Mouse (Mus musculus): Measurements from ENCODE around the gene Plxnb2.

The Plxnb2 gene

DNA sequence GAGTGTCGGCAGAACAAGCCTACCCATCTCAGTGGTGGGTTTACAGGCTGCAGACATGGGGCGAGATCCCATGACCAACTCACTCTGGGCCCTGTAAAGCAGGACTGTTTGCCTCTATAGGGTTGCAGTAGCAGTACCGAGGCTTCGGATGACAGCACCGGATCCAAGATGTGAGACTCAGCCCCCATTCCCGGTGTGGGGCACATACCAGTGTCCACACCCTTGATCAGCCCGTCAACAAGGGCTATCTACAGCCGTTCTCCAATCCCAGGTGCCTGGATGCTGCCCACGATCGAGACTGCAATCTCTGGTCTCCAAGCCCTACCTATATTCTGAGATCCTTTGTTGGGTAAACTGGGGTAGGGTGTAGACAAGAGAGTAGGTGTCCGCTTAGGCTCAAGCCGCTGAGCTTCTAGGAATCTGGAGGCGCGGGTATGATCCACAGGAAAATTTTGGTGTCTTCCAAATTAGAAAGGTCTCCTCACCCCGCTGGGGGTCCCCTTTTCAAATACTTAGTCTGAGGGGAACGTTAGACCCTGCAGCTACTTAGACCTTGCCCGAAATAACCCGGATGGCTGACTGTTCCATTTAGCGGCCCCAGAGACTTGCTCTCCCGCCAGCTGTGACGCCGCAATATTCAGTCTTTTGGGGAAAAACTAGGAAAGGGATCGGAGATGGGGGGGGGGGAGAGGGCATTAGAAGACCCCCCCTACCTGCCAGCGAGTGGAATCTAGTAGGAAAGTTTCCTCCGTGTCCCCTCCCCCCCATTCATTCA, 31.9 kb downstream of the Plxnb2 start:
- DNase-seq: no peak

DNA sequence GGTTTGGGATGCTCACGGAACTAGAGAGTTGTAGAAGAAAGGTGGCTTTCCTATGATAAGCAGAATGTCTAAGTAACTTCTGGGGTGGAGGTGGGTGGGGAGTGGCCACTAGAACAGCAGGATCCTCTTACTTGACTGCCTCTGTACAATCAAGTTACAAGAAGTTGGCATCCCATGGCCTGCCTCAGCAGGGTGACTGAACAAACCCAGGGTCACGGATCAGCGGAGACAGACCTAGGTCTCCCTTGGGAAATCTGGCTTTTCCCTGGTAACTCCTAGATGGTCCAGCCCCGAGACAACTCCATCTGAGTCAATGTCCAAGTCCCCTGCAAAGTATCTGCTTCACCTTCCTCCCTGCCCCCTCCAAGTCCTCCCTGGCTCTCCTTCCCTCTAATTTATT, 32.7 kb downstream of the Plxnb2 start:
- DNase-seq: no peak

DNA sequence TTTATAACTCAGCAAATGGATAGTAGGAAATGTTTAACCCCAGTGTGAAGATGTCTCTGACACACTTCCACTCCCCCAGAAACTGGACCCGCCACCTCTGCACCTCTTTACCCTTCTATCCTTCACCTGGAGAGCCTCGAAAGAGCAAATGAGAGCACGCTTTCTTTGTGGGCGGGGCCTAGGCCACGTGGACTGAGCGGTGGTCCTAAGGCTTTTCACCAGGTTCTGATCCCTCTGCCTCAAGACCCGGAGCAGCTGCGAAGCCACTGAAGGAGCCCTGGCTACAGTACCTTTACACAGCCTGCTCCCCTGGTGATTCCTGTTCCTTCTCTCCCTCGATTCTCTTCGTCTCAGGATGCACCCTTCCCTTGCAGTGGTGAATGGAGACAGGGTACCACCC, 33.1 kb downstream of the Plxnb2 start:
- no peak for DNase-seq

DNA sequence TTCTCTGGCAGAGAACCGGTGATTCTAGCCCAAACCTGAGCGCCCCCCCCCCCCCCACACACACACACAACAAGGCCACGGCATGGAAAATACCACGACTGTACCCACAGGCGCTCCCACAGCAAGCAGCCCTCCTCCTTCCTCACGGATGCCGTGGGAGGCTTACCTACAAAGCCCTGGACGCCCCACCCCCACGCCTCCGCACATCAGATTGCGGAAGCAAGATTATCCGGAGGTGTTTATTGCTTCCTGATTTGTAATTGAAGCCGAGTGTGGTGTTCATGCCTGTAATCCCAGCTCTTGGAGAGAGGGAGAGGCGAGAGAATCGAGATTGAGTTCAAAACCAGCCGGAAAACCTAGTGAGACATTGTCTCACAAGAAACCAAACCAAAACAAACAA, 33.6 kb downstream of the Plxnb2 start:
- DNase-seq: no peak

DNA sequence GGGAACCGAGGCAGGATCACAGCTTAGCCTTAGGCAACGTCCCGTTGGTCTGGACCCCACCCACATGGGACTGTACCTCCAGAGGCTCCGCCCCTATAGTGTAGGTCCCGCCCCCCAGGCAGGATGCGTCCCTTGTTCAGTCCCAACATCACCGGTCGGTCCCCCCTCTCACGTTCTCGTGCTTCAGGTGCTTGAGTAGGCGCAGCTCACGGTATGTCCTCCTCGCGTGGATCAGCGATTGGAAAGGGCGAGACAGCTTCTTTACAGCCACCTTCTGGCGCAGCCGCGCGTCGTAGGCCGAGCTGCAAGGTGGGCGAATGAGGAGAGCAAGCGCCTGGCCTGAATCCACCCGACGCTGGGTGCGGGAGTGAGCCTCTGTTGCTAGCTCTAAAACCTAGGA, 34.1 kb downstream of the Plxnb2 start:
- DNase-seq: peak; percentile 56

DNA sequence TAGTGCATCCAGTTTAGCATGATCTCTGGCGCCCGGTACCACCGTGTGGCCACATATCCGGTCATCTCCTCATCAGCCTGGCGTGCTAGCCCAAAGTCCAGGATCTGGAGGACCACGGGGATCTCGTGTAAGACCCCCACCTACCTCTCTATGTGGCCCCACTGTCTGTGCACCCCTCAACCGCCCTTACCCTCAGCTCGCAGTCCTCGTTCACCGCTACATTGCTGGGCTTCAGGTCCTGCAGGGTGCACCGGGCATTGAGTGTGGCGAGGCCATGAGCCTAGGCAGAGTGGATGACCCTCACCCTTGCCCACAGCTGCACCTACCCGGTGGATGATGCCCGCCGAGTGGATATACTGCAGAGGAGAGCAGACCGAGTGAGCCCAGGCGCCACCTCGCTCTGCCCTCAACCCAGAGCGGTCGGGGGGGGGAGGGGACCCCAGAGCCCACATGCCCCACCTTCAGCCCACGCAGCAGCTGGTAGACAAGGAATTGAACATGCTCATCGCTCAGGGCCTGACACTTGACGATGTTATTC, 34.7 kb downstream of the Plxnb2 start:
- DNase-seq: no peak

DNA sequence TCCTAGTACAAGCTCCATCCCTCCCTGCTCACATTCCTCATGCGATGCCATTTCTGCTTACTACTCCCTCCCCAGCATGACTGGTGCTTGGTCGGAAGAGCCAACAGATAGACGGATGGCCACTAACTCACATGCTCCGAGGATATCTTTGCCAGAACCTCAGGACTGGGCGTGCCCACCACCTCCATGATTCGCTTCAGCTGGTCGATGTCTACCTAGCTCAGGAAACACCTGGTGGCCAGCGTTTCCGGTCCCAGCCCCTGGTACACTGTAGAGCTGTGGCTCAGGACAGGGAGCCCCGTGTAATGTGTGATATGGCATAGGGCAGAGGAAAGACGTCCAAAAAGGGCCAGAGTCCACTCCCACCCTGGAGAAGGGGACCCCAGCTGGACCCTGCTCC, 35.6 kb downstream of the Plxnb2 start:
- no peak for DNase-seq

DNA sequence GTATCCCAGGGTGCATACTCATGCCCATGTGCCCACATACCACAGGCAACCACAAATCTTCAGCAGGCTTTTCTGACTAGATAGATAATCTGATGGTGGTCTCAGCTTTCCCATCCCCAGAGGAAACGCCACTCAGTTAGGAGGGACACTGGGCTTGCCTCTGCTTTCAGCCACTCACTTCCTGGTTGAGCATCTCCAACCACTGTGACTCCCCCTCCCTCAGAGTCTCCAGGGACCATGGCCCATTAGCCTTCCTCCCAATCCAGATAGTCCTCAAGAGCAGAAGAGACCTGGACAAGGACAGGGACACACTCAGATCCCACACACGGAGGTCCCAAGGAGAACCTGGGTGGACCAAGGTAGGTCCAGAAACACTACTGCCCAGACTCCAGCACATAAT, 37.5 kb downstream of the Plxnb2 start:
- no peak for DNase-seq

DNA sequence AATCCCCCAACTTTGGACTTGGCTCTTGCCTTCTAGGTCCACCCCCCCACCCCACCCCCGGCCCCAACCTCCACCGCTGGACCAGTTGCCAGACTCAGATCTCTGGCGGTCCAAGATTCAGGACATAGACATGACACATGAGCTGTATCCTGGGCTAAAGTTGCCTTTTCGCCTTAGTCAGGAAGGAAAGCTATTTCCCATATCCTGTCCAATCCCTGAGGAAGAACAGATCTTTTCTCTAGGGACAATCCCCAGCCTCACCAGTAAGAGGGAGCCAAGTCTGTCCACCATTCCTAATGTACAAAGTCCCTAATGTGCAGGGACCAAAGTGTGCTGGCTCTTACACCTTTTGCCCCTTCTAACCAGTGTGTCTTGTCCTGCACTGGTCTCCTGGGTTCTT, 38.7 kb downstream of the Plxnb2 start:
- no peak for DNase-seq

DNA sequence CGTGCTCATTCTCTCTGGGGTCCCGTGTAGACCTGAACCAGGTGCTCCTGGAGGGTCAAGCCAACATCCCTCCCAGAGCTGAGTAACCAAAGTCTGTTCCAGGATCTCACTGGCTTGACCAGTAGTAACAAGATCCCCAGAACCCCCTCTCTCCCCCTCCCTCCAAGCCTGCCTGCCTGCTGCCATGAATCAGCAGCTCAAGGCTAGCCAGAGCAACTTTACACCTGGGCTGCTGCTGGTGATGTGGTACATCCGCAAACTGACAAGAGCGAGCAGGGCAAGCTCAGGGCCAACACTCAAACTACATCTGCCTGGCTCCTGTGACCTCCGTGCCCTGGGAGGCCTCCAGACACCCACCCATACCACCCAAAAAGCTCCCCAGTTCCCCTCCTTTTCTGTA, 39.1 kb downstream of the Plxnb2 start:
- DNase-seq: no peak

DNA sequence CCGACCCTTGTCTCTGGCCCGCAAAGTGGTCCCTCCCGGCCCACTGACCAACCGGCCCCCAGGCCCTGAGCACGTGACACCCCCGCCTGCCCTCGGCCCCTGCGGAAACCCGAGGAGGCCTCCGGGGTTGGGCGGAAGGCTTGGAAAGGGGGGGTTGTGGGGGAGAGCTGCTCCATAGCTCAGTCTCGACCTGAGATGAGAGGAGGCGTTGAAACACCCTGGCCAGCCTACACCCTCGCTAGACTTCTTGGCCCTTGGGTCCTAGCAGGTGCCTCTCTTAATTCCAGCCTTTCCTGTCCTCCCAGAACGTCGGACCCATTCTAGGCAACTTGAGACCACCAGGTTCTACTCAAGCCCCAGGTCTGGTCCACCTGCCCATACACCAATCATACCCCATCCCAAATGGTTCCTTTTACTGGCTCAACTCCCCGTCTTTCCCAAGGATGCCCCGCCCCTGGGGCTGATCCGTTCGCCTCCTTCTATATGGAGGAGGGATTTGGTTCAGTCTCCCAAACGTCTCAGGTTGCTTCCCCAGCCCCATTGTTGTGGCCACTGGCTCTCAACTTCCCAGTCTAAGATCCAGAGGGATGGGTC, 39.8 kb downstream of the Plxnb2 start, which contains the start of gene Mapk12:
Gene Mapk12 (minus strand): TSS at position 45 of the 594 bp plus-strand sequence.
- DNase-seq: peak; percentile 30

DNA sequence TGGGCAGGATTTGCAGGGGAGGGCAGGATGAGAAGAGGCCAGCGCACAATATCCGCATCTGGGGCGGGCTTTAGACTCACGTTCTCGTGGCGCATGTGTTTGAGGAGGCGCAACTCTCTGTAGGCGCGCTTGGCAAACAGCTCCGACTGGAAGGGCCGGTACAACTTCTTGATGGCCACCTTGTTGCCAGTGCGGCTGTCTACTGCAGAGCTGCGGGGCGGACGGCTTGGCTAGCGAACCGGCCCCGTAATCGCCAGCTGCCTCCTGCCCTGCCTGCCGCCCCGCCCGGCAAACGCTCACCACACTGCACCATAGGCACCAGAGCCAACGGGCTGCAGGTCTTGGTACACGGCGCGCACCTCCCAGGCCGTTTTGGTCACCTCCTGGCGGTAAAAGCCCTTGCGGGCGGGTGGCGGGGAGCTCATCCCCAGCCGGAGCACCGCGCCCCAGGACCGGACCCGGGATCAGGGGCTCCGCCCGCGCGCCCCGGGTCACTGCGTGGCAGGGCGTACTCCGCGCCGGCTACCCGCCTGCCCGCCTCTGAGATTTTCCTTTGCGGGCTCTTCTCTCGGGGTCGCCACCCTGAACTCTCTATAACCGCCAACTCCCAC, 40.4 kb downstream of the Plxnb2 start:
- DNase-seq: no peak

DNA sequence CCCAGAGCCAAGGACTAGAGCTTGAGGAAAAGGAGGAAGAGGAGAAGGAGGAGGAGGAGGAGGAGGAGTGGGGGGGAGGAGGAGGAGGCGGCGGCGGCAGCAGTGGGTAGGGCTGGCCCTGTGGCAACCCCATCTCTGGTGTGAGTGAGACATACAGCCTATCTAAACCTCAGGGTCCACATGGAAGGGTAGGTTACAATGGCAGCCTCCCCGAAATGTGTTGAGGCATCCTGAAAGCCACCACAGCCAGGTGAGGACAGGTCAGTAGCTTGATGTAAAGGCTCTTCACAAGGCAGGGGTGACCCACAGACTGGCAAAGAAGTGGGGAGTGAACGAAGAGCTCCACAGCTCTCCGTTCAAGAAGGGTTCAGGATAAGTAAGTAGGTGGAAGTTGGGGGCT, 42.1 kb downstream of the Plxnb2 start:
- DNase-seq: no peak

DNA sequence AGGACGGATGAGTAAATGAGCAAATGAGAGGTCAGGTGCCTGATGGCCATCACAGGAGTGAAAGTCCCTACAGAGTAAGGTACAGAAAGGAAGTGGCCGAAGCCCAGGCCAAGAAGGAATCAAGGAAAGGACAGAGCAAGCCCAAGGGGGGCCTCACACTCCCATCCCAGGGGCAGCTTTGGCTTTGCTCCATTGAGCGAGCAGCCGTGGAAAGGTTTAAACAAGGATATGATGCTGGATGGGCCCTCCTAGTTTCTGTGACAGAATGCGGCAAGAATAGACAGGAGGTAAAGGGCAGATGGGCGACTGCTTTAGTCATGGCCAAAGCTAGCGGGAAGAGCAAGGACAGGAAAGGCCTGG, 42.6 kb downstream of the Plxnb2 start:
- no peak for DNase-seq

DNA sequence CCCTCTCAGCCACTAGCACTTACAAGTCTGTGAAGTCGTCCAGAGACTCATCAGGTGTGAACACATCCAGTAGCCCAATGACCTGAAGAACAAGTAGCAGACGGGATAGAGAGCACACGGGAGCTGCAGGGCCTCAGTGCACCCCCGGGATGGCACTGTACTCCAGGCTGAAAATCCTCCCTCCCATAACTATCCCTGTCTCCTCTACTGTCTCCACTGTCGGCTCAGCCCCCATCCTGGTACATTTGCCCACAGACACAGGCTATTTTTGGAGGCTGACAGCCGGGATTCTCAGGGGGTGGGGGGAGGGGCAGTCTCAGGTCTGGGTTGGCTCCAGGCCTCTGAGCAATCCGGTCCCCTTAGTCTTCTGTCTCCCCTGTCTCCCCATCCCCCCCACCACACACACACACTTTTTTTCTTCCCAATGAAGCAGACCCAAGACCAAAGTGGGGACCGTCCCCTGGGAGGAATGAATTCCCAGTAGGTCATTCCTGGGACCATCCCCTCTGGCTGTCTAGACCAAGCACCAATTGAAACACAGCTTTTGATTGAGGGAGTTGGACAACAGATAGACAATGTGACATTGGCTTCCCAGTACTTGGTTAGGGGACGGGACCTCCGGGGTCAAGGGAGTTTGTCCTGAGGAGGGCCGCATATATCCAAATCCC, 43.1 kb downstream of the Plxnb2 start:
- DNase-seq: no peak

DNA sequence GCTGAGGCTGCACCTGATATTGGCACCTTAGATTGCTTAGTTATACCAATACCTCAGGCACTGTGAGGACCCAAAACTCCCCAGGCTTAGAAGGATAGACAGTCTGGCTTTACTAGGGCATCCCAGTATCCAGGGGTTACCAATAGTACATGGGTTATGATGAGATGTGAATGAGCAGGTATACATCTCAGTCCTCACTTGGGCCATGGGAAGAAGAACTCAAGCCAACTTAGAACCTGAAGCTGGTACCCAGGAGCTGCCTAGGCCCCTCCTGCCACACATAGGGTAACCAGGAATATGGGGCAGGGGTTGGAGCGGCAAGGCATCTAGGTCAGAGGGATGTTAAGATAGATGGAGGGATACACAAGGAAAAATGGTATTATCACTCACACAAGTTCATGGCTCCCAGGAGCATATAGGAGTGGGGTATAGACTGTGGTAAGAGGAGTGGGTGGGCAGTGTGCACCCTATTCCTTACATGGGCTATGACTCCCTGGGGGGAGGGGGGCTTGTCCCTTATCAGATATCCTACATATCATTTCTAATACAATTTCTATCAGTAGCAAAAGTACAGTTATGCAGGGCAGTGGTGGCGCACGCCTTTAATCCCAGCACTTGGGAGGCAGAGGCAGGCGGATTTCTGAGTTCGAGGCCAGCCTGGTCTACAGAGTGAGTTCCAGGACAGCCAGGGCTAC, 44.0 kb downstream of the Plxnb2 start:
- no peak for DNase-seq

DNA sequence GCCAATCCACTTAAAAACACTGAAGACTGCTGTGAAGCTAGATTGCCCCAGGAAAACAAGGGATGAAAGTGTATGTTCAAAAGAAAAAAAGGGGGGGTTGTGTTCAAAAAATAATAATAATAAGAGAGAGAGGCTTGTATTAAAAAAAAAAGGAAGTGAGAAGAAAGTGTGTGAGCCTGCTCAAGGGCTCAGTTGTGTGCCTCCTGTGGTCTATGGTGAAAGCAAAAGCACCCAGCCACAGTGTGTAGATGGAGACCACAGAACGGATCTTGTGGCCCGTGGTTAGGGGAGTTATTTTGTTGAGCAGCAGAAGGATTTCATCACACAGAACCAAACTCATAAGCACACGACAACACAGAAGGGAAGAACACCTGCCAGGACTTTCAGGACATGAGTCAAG, 49.3 kb downstream of the Plxnb2 start:
- DNase-seq: peak; percentile 31

DNA sequence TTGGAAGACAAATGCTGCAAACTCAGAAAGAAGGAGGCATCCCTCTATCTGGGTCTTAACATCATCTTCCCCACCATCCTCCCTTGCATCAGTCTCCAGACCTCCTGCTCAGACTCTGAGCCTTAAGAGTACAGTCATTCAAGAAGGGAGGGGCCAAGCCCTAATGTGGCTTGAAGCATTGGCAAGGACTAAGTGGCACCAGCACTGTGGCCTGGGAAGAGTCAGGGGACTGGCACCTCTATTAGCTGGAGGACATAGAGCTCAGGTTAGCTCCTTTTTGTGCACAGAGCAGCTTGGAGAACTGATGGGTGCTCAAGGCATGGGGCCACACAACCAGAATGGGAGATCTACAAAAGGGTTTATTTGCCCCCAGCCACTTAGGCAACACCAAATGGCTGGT, 50.3 kb downstream of the Plxnb2 start:
- no peak for DNase-seq

DNA sequence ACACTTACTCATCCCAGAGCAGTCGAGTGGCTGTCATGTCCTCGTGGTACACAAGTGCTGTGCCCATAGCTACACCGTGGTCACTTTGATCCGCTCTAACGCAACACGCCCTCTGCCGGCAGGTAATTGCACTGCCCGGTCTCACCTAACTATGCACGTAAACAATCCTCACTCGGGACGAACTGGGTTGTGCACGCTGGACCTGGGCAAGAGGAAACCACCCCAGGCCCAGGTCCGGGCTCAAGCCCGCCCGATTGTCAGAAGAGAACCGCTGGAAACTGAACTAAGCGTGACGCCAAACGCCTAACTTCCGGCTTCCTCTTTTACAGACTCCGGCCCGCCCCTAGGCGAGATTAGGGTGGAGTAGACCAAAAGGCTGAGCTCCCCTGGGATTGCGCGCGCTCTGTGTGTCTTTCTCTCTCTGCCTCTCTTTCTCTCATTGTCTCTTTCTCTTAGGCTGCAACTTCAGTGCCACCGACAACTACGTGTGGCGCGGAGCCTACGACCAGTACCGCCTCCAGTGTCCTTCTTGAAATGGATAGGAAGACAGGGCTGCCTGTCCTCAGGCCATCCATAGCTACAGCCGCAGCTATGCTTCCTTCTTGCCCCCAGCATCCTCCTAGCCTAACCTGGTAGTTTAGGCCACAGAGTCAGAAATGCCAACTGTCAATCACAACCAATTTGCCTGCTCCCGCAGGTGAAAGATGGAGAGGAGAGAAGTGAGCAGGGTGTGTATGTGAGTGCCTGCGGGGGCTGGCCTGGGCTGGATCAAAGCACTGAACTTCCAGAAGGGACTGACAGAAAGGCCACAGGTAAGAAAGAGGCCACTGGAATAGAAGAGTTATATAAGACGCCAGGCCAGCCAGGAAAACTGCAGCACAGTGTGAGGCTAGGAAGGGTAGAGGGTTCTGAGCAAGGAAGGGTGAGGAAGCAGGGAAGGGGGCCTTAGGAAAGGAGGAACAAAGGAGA, 51.9 kb downstream of the Plxnb2 start, which contains the start of gene Hdac10:
Gene Hdac10 (minus strand): TSS at position 319 of the 969 bp plus-strand sequence.
- peak; percentile 86 for DNase-seq

DNA sequence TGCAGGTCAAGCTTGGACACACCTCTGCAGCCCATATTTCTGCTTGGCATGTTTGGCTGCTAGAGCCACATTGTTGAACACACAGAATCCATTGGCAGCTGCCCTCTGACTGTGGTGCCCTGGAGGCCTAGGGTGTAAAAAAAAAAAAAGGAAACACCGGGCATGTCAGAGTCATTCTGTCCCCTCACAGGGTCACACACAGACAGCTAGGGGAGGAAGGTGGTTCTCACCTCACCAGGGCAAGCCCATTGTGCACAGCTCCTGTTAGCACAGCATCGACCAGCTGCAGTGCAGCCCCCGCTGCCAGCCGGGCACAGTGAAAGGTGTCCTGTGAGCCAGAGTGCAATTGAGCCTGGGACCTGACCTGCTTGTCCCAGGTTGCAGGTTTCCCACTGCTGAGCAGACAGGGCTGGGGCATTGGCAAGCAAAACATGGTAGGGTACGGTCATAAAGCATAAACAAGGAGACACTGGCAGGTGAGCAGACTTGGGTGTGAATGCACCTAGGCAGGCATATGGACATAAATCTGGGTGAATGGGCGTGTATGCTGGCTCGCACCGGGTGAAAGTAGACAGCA, 53.1 kb downstream of the Plxnb2 start:
- DNase-seq: no peak

DNA sequence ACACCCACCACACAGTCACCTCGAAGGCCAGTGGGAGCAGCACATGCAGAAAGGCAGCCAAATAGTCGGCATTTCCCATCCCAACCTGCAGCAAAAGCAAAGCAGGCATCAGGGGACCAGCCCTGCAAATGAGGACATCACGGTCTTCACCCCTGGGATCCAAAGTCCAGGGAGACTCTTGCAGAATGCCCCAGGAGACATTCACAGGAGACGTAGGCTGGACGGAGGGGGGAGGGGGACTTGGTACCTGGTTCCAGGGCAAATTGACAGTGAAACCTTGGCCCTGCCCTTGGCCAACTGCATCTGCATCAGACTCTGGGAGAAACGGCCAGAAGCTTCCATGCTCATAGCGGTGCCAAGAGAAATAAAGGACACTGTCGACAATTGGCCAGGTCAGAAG, 54.0 kb downstream of the Plxnb2 start:
- DNase-seq: no peak

Data from liver (tissue).